Mouse (Mus musculus) spleen, adult 2 months (tissue): ENCODE measurements around the gene Rps6kb2. TPM values are rescaled to one million over a fixed set of nuclear protein-coding genes. Genes with fewer than 3 reads are reported as not detected.
"Not testable (repeated sequence)": the region's sequence is repeated elsewhere in the genome, so short reads cannot be mapped to it uniquely, and the experiment has no call there.

ENCODE experiments used
- DNase-seq, 2 experiments: peaks; one replicate each; pipeline versions ENCODE4 v3.0.0 to v3.0.0-alpha.2; 2012 to 2021; ENCODE audit warnings: low spot score in 2 of 2, low read depth in 1 of 2
- H3K27ac ChIP-seq: fragments of 200-500 bp; 2 replicates; pipeline ENCODE4 v1.5.1; 2012; ENCODE audit warnings: low read length, inconsistent platforms; ENCODE audit not compliant: insufficient read depth
- H3K27me3 ChIP-seq: fragments of 200-500 bp; 2 replicates; pipeline ENCODE4 v1.6.1; 2012; ENCODE audit warnings: mild to moderate bottlenecking, moderate library complexity, low read length, inconsistent platforms; ENCODE audit not compliant: control insufficient read depth, insufficient read depth
- H3K36me3 ChIP-seq: fragments of 200-500 bp; 2 replicates; pipeline ENCODE4 v1.6.1; 2012; ENCODE audit warnings: mild to moderate bottlenecking, low read length, inconsistent platforms; ENCODE audit not compliant: control insufficient read depth, insufficient read depth
- H3K4me1 ChIP-seq: fragments of 200-500 bp; 2 replicates; pipeline ENCODE4 v1.6.1; 2011; ENCODE audit warnings: inconsistent platforms; ENCODE audit not compliant: control insufficient read depth, insufficient read depth, insufficient read length
- H3K4me3 ChIP-seq: fragments of 200-500 bp; 2 replicates; pipeline ENCODE4 v1.5.1; 2011; ENCODE audit warnings: mild to moderate bottlenecking, inconsistent platforms; ENCODE audit not compliant: insufficient read depth, insufficient read length; ENCODE audit errors: extremely low read depth
- CTCF ChIP-seq: fragments of 200-500 bp; IDR thresholded peaks from 2 replicates; pipeline ENCODE4 v1.5.1; 2011; ENCODE audit warnings: mild to moderate bottlenecking, inconsistent platforms; ENCODE audit not compliant: insufficient read depth, insufficient read length, insufficient replicate concordance; ENCODE audit errors: extremely low read depth
- POLR2A ChIP-seq: fragments of 200-500 bp; IDR thresholded peaks from 2 replicates; pipeline ENCODE4 v1.6.1; 2011; ENCODE audit warnings: low read depth, low read length, inconsistent platforms
- WGBS: fragments of 180-500 bp; shearing (Covaris S2); methylation state at CpG from one replicate; pipeline ENCODE4 v1.1.7; 2018; 5-methylcytosine and 5-hydroxymethylcytosine counted together
- polyA plus RNA-seq: library from polyadenylated mRNA; depleted of rRNA; stranded (reverse); fragments of >200 nt; gene quantifications from 2 replicates; pipeline ENCODE4 v1.2.3, GENCODE M21; 2012

Rps6kb2 gene
- polyA plus RNA-seq, 1 experiment: 40.7 TPM

GRCm38 (mm10) chr19:4139446-4139845, 23.7 kb downstream of the Rps6kb2 start, which contains the start of gene Gpr152:
Gpr152 (plus strand) TSS chr19:4139787.
- TF ChIP-seq POLR2A (no peak), CTCF (no peak)

GRCm38 (mm10) chr19:4137913-4138312, 25.2 kb downstream of the Rps6kb2 start:
- peaks cover 4% of the 10 kb centered on the region for H3K36me3 ChIP-seq
- peak overlapping the region; percentile 65 for H3K27ac ChIP-seq
- H3K4me1 ChIP-seq: peaks cover 29% of the 10 kb centered on the region
- DNase-seq: no peak
- no peak for TF ChIP-seq CTCF
- TF ChIP-seq POLR2A: no peak
- H3K4me3 ChIP-seq: no peak overlapping the region
- H3K27me3 ChIP-seq: no peaks in the 10 kb centered on the region
- WGBS: 44% methylated on average over 5 of the region's 5 CpGs

More at GRCm38 (mm10) chr19:4139446-4139845, 23.7 kb downstream of the Rps6kb2 start, which contains the start of gene Gpr152:
- 91% methylated on average over 2 of the region's 2 CpGs for WGBS
- Histone ChIP-seq H3K27ac (peak within 1 kb of the TSS; percentile 65), H3K27me3 (no peaks in the 10 kb centered on the region), H3K4me1 (peaks cover 43% of the 10 kb centered on the region), H3K4me3 (no peak within 1 kb of the TSS), H3K36me3 (no peaks in the 10 kb centered on the region)
- no peak for DNase-seq

DNA sequence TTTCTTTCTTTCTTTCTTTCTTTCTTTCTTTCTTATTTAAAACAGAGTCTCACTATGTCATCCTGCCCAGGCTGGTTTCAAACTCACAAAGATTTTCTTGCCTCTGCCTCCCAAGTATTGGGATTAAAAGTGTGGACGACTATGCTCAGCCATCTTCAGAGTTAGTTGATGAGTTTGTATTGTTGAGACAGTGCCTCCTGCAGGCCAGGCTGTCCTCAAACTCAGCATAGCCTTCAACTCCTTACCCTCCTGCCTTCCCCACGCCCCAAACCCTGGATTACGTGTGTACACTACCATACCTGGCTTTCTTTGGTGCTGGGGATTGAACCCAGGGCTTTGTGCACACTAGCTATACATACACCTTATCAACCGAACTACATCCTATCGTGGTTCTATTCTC, 26.7 kb downstream of the Rps6kb2 start:
- H3K27me3 ChIP-seq: no peaks in the 10 kb centered on the region
- H3K4me3 ChIP-seq: no peak overlapping the region
- TF ChIP-seq POLR2A (no peak), CTCF (no peak)
- peaks cover 13% of the 10 kb centered on the region for H3K36me3 ChIP-seq
- no peak for DNase-seq
- H3K4me1 ChIP-seq: peaks cover 26% of the 10 kb centered on the region
- peak overlapping the region; percentile 19; the same call in 1 of the 2 replicates for H3K27ac ChIP-seq
- WGBS: 86% methylated on average over 5 of the region's 5 CpGs

GRCm38 (mm10) chr19:4135963-4136345, 27.2 kb downstream of the Rps6kb2 start:
- DNase-seq, H3K4me3 ChIP-seq, H3K27me3 ChIP-seq: not testable (repeated sequence)
- Histone ChIP-seq H3K36me3 (peaks cover 18% of the 10 kb centered on the region), H3K27ac (peak overlapping the region; percentile 55), H3K4me1 (peaks cover 26% of the 10 kb centered on the region)
- 21% methylated on average over 8 of the region's 8 CpGs for WGBS
- peak; percentile 38; the same call in 1 of the 2 replicates for TF ChIP-seq CTCF

- H3K27me3 ChIP-seq, H3K4me3 ChIP-seq, DNase-seq: not testable (repeated sequence)
- WGBS: 79% methylated on average over 6 of the region's 6 CpGs
- Histone ChIP-seq H3K27ac (peak overlapping the region; percentile 95), H3K4me1 (peaks cover 26% of the 10 kb centered on the region), H3K36me3 (peaks cover 21% of the 10 kb centered on the region)
Observed at GRCm38 (mm10) chr19:4135229-4135962, 27.8 kb downstream of the Rps6kb2 start.

GRCm38 (mm10) chr19:4134354-4134753, 28.8 kb downstream of the Rps6kb2 start:
- no peak for DNase-seq
- H3K4me3 ChIP-seq: no peak overlapping the region
- peaks cover 23% of the 10 kb centered on the region for H3K36me3 ChIP-seq
- peak overlapping the region; percentile 95; the same call in 1 of the 2 replicates for H3K27ac ChIP-seq
- WGBS: 94% methylated on average over 4 of the region's 4 CpGs
- no peaks in the 10 kb centered on the region for H3K27me3 ChIP-seq
- peaks cover 26% of the 10 kb centered on the region for H3K4me1 ChIP-seq
- TF ChIP-seq POLR2A (no peak), CTCF (no peak)

DNA sequence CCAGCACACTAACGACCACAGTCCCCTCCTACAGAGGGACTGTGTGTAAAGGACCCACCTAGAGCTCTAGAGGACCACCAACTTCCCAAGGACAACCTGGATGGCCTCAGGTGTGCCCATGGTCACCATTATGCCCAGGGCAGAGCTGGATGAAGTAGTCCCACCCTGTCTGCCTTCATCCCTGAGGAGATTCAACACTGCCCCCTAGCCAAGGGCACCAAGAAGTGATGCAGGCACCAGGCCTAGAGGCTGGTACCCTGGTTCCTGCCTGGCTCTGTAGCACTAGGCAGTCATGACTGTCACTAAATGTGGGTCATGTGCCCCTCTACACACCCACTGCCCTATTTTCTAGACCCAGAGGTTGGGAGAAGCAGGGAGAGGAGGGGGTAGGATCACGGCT, 31.4 kb downstream of the Rps6kb2 start:
- H3K36me3 ChIP-seq: peaks cover 33% of the 10 kb centered on the region
- no peak overlapping the region for H3K4me3 ChIP-seq
- peak in 1 of 2 experiments; percentile 29 for DNase-seq
- H3K27ac ChIP-seq: no peak overlapping the region
- 93% methylated on average over 2 of the region's 2 CpGs for WGBS
- no peaks in the 10 kb centered on the region for H3K27me3 ChIP-seq
- TF ChIP-seq POLR2A (no peak), CTCF (peak; percentile 25; the same call in 1 of the 2 replicates)
- H3K4me1 ChIP-seq: peaks cover 16% of the 10 kb centered on the region; the same call in 1 of the 2 replicates
